Mouse (Mus musculus) heart, embryonic 12.5 days (tissue): ENCODE measurements around the gene 9530068E07Rik. TPM values are rescaled to one million over a fixed set of nuclear protein-coding genes. Genes with fewer than 3 reads are reported as not detected.

Source experiments
- ATAC-seq: fragments of 200-750 bp; cut with Nextera tagmentation; 2 replicates; pipeline ENCODE4 v1.8.0; 2017; ENCODE audit warnings: moderate TSS enrichment, moderate library complexity; ENCODE audit not compliant: insufficient number of reproducible peaks, low FRiP score
- H3K27ac ChIP-seq: fragments of 300-500 bp; sonication (generic); 2 replicates; pipeline ENCODE4 v1.5.1; 2016; ENCODE audit warnings: mild to moderate bottlenecking, moderate library complexity; ENCODE audit not compliant: poor library complexity, severe bottlenecking
- H3K27me3 ChIP-seq: fragments of 300-500 bp; sonication (generic); replicated peaks from 2 replicates; pipeline ENCODE4 v1.6.1; 2016; ENCODE audit warnings: mild to moderate bottlenecking, moderate library complexity
- H3K36me3 ChIP-seq: fragments of 300-500 bp; sonication (generic); 2 replicates; pipeline ENCODE4 v1.6.1; 2016; ENCODE audit warnings: mild to moderate bottlenecking, moderate library complexity
- H3K4me1 ChIP-seq: fragments of 300-500 bp; sonication (generic); replicated peaks from 2 replicates; pipeline ENCODE4 v1.6.1; 2016; ENCODE audit warnings: mild to moderate bottlenecking
- H3K4me2 ChIP-seq: fragments of 300-500 bp; sonication (generic); 2 replicates; pipeline ENCODE4 v1.6.1; 2016; ENCODE audit warnings: mild to moderate bottlenecking, moderate library complexity
- H3K4me3 ChIP-seq: fragments of 300-500 bp; sonication (generic); 2 replicates; pipeline ENCODE4 v1.5.1; 2016; ENCODE audit warnings: mild to moderate bottlenecking
- H3K9ac ChIP-seq: fragments of 300-500 bp; sonication (generic); 2 replicates; pipeline ENCODE4 v1.6.1; 2016; ENCODE audit warnings: mild to moderate bottlenecking, moderate library complexity
- H3K9me3 ChIP-seq: fragments of 300-500 bp; sonication (generic); replicated peaks from 2 replicates; pipeline ENCODE4 v1.6.1; 2016; ENCODE audit warnings: mild to moderate bottlenecking, moderate library complexity
- WGBS: fragments of 180-500 bp; shearing (Covaris S2); methylation state at CpG from one replicate; pipeline ENCODE4 v1.1.7; 2016; 5-methylcytosine and 5-hydroxymethylcytosine counted together
- polyA plus RNA-seq: library from polyadenylated mRNA; unstranded; fragments of >200 nt; fragmentation: Nextera tagmentation; extraction: Ambion mirVana; gene quantifications from 2 replicates; pipeline ENCODE4 v1.2.1, GENCODE M21; 2016

Gene 9530068E07Rik
- polyA plus RNA-seq, 1 experiment from 2014 or later: 234 TPM

- no peak for ATAC-seq
- Histone ChIP-seq H3K9me3 (0 out of 2 replicates have a peak, but pooled peaks cover 2% of the 10 kb centered on the region), H3K9ac (no peak overlapping the region), H3K27me3 (no peaks in the 10 kb centered on the region), H3K4me3 (peak overlapping the region; percentile 83), H3K27ac (peak overlapping the region; percentile 94; the same call in 1 of the 2 replicates), H3K36me3 (peaks cover 4% of the 10 kb centered on the region), H3K4me1 (peaks cover 24% of the 10 kb centered on the region), H3K4me2 (peak overlapping the region; percentile 83)
- WGBS: 86% methylated on average over 4 of the region's 4 CpGs
Measured at GRCm38 (mm10) chr11:52397385-52397987, 1.3 kb downstream of the 9530068E07Rik start.

DNA sequence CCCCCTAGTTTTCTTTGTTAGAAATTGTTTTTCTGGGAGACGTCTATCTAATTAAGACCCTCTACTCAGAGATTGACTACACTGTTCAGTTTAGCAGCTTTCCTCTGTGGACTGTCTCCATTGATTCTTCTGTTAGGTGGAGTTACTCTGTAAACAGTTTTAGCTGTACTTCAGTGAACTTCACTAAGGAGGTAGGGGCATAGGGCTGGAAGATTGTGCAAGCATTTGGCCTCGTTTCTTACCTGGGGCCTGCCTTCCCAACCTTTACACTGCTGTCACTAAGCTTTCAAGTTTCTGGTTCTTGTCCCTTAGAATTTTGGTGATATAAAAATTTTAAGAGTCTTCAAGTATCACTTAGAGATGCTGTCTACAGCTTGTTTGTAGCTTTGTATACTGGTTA is 5.2 kb downstream of the 9530068E07Rik start:
- Histone ChIP-seq H3K9me3 (0 out of 2 replicates have a peak, but pooled peaks cover 2% of the 10 kb centered on the region), H3K4me1 (peaks cover 32% of the 10 kb centered on the region), H3K27ac (no peak overlapping the region), H3K36me3 (peaks cover 30% of the 10 kb centered on the region), H3K9ac (no peak overlapping the region), H3K4me3 (no peak overlapping the region), H3K27me3 (no peaks in the 10 kb centered on the region), H3K4me2 (no peak overlapping the region)
- no peak for ATAC-seq
- WGBS: 70% methylated on average over 2 of the region's 2 CpGs

- 31% methylated on average over 1 of the region's 1 CpGs for WGBS
- no peak for ATAC-seq
- Histone ChIP-seq H3K27ac (no peak overlapping the region), H3K9me3 (0 out of 2 replicates have a peak, but pooled peaks cover 2% of the 10 kb centered on the region), H3K36me3 (peaks cover 40% of the 10 kb centered on the region), H3K9ac (peak overlapping the region; percentile 53), H3K4me3 (no peak overlapping the region), H3K27me3 (no peaks in the 10 kb centered on the region), H3K4me1 (peaks cover 38% of the 10 kb centered on the region), H3K4me2 (no peak overlapping the region)
Measured at GRCm38 (mm10) chr11:52402566-52402965, 6.3 kb downstream of the 9530068E07Rik start.

DNA sequence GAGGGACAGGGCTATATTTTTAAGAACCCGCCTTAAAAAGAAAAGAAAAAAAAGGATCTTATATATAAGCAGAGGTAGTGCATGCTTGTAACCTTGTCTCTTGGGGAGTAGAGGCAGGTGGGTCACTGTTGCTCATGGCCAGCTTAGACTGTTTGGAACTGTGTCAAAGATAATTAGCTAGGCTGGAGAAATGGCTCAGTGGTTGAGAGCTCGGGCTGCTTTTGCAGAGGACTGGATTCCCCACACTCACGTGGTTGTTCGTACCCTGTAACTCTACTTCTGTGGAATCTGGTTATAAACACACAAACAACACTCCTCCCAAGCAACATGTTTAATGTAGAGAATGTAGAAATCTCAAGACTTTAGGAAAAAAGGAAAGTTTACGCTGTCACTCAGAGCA is 8.0 kb downstream of the 9530068E07Rik start:
- H3K9ac ChIP-seq: no peak overlapping the region
- peaks cover 54% of the 10 kb centered on the region for H3K4me1 ChIP-seq
- peaks cover 45% of the 10 kb centered on the region for H3K36me3 ChIP-seq
- H3K27ac ChIP-seq: no peak overlapping the region
- H3K4me3 ChIP-seq: no peak overlapping the region
- no peak overlapping the region for H3K4me2 ChIP-seq
- no peaks in the 10 kb centered on the region for H3K9me3 ChIP-seq
- ATAC-seq: no peak
- no peaks in the 10 kb centered on the region for H3K27me3 ChIP-seq
- 86% methylated on average over 5 of the region's 5 CpGs for WGBS

- Histone ChIP-seq H3K36me3 (peaks cover 45% of the 10 kb centered on the region), H3K9ac (0 out of 2 replicates have a peak overlapping the region, but pooled peaks have one; percentile 33), H3K4me3 (no peak overlapping the region), H3K4me2 (no peak overlapping the region), H3K27ac (no peak overlapping the region), H3K9me3 (no peaks in the 10 kb centered on the region), H3K4me1 (peaks cover 64% of the 10 kb centered on the region), H3K27me3 (no peaks in the 10 kb centered on the region)
- 73% methylated on average over 9 of the region's 9 CpGs for WGBS
- ATAC-seq: no peak
Measured at GRCm38 (mm10) chr11:52405196-52405688, 9.0 kb downstream of the 9530068E07Rik start.

- Histone ChIP-seq H3K4me3 (no peak overlapping the region), H3K27ac (peak overlapping the region; percentile 68), H3K36me3 (peaks cover 34% of the 10 kb centered on the region), H3K9ac (peak overlapping the region; percentile 6; the same call in 1 of the 2 replicates), H3K4me2 (0 out of 2 replicates have a peak overlapping the region, but pooled peaks have one; percentile 7), H3K9me3 (peaks cover 7% of the 10 kb centered on the region; the same call in 1 of the 2 replicates), H3K4me1 (peaks cover 40% of the 10 kb centered on the region), H3K27me3 (no peaks in the 10 kb centered on the region)
- WGBS: 15% methylated on average over 5 of the region's 5 CpGs
- peak; percentile 58; the same call in 1 of the 2 replicates for ATAC-seq
Measured at GRCm38 (mm10) chr11:52409316-52409715, 13.1 kb downstream of the 9530068E07Rik start.

- H3K9ac ChIP-seq: no peak overlapping the region
- no peak for ATAC-seq
- WGBS: 65% methylated on average over 5 of the region's 5 CpGs
- no peak overlapping the region for H3K4me2 ChIP-seq
- no peaks in the 10 kb centered on the region for H3K27me3 ChIP-seq
- no peaks in the 10 kb centered on the region for H3K36me3 ChIP-seq
- H3K4me3 ChIP-seq: no peak overlapping the region
- no peaks in the 10 kb centered on the region for H3K9me3 ChIP-seq
- no peaks in the 10 kb centered on the region for H3K4me1 ChIP-seq
- no peak overlapping the region for H3K27ac ChIP-seq
Measured at GRCm38 (mm10) chr11:52418358-52418757, 22.1 kb downstream of the 9530068E07Rik start.

DNA sequence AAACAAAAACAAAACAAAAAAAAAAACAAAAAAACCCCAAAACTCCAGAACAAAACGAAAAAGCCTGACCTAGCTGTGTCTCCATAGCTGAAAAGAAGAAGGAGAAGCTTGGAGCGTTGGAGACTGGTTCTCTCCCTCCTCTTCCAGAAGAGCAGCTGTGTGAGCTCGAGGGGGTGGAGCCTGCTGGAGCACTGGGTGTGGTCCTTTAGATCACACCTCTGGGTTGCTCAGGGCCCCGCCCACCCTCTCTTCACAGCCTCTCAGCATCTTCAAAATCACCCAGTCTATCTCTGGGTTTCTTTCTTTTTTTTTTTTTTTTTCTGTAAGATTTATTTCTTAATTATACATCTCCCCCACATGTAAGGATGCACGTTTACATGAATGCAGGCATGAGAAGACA is 23.0 kb downstream of the 9530068E07Rik start:
- no peaks in the 10 kb centered on the region for H3K36me3 ChIP-seq
- no peak overlapping the region for H3K4me2 ChIP-seq
- H3K4me3 ChIP-seq: no peak overlapping the region
- H3K27me3 ChIP-seq: no peaks in the 10 kb centered on the region
- no peaks in the 10 kb centered on the region for H3K4me1 ChIP-seq
- H3K9ac ChIP-seq: no peak overlapping the region
- H3K9me3 ChIP-seq: no peaks in the 10 kb centered on the region
- no peak for ATAC-seq
- no peak overlapping the region for H3K27ac ChIP-seq
- 47% methylated on average over 5 of the region's 5 CpGs for WGBS

DNA sequence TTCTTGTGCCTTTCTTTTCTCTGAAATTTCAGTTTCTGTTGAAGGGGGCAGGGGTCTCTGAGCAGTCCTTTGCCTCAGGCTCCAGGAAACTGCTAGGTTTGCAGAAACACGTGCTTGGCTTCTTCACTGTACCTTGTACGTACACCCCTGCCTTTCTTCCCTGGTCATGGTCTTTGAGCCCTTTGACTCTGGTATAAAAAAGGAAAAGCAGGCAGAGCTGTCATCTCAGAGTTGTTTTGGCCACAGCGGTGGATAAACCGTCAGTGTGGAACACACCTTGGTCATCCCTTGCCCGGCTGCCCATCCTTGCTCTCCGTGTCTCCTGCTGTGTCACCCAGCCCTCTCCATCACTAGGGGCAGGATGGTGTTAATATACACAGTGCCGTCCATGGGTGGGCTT is 23.6 kb downstream of the 9530068E07Rik start:
- no peaks in the 10 kb centered on the region for H3K36me3 ChIP-seq
- H3K27me3 ChIP-seq: no peaks in the 10 kb centered on the region
- no peak overlapping the region for H3K27ac ChIP-seq
- no peak overlapping the region for H3K4me2 ChIP-seq
- WGBS: 73% methylated on average over 7 of the region's 7 CpGs
- H3K4me3 ChIP-seq: no peak overlapping the region
- no peak overlapping the region for H3K9ac ChIP-seq
- H3K4me1 ChIP-seq: no peaks in the 10 kb centered on the region
- ATAC-seq: no peak
- H3K9me3 ChIP-seq: no peaks in the 10 kb centered on the region

GRCm38 (mm10) chr11:52420296-52421052 is 24.2 kb downstream of the 9530068E07Rik start:
- Histone ChIP-seq H3K4me3 (no peak overlapping the region), H3K4me1 (no peaks in the 10 kb centered on the region), H3K27ac (no peak overlapping the region), H3K27me3 (no peaks in the 10 kb centered on the region), H3K9me3 (no peaks in the 10 kb centered on the region), H3K36me3 (no peaks in the 10 kb centered on the region), H3K4me2 (no peak overlapping the region), H3K9ac (no peak overlapping the region)
- ATAC-seq: no peak
- WGBS: 70% methylated on average over 12 of the region's 12 CpGs

DNA sequence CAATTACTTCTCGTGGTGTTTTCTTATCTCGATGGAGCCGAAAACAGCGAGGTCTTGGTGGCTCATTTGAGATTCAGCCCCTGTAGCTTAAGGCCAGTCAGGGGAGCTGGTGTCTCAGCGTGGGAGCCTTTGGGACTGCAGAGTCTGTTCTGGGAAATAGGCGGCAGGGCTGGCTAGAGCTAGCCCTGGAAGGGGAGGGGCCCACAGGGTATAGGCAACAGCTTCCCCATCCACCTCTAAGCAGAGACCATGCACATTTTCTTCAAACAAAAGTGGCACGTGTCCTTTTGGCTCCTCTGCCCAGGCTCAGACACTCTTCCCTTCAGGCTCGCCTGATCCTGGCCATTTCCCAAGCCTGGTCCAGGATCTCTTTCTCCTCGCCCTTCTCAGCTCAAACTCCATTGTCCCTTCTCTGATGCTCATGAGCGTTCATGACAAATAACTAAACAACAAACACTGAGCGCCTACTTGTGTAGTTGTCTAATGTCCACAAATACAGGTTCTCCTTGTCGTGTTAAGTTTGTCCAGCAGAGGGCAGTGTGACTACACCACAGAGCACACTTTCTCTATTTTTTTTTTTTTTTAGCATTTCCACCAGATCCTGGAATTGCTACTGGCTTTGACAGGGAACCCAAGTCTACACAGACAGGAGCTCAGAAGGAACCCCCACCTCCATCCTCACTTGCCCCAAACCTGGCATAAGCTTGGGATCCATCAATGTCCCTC is 25.0 kb downstream of the 9530068E07Rik start:
- H3K4me1 ChIP-seq: no peaks in the 10 kb centered on the region
- H3K36me3 ChIP-seq: no peaks in the 10 kb centered on the region
- no peaks in the 10 kb centered on the region for H3K27me3 ChIP-seq
- no peak overlapping the region for H3K4me3 ChIP-seq
- H3K9me3 ChIP-seq: no peaks in the 10 kb centered on the region
- no peak for ATAC-seq
- no peak overlapping the region for H3K27ac ChIP-seq
- no peak overlapping the region for H3K4me2 ChIP-seq
- WGBS: 37% methylated on average over 12 of the region's 12 CpGs
- no peak overlapping the region for H3K9ac ChIP-seq
